Mouse (Mus musculus) CH12.LX (cell line): ENCODE measurements around the gene Treml2. TPM values are rescaled to one million over a fixed set of nuclear protein-coding genes. Genes with fewer than 3 reads are reported as not detected.

ENCODE experiments used
- polyA plus RNA-seq: library from polyadenylated mRNA; unstranded; fragments of >175 nt; gene quantifications from 2 replicates; pipeline ENCODE4 v1.2.1, GENCODE M21; 2012; ENCODE audit warnings: low read depth; ENCODE audit not compliant: insufficient read length
- total RNA-seq, 2 experiments: library from RNA; depleted of rRNA; stranded (reverse); fragments of 300-350 nt in 1 of 2; fragments of >200 nt in 1 of 2; gene quantifications; 2 replicates each; pipeline ENCODE4 v1.2.3; 2012 to 2014

Treml2 gene
- total and polyA plus RNA-seq, 3 experiments: 1.3 to 10.2 (median 5.5) TPM

Other genes with a start within 250 kb of the Treml2 start
- gene 1700067P10Rik, start 210.2 kb upstream of the Treml2 start, total RNA-seq (2012; rRNA removed): not detected in 2 replicates
- not detected in 2 replicates for gene 1700067P10Rik, start 210.2 kb upstream of the Treml2 start, total RNA-seq (2014; rRNA removed)
- gene 1700067P10Rik, start 210.2 kb upstream of the Treml2 start, polyA plus RNA-seq: not detected in 2 replicates
- not detected in 2 replicates for gene 9830107B12Rik, start 153.2 kb upstream of the Treml2 start, total RNA-seq (2012; rRNA removed)
- not detected in 2 replicates for gene 9830107B12Rik, start 153.2 kb upstream of the Treml2 start, total RNA-seq (2014; rRNA removed)
- gene 9830107B12Rik, start 153.2 kb upstream of the Treml2 start, polyA plus RNA-seq: not detected in 2 replicates
- gene A530064D06Rik, start 132.2 kb upstream of the Treml2 start, total RNA-seq (2012; rRNA removed): not detected in 2 replicates
- 0.15 and 0.20 TPM in 2 replicates for gene A530064D06Rik, start 132.2 kb upstream of the Treml2 start, total RNA-seq (2014; rRNA removed)
- 0.60 and 0.68 TPM in 2 replicates for gene A530064D06Rik, start 132.2 kb upstream of the Treml2 start, polyA plus RNA-seq
- 0.08 TPM in 1 of 2 replicates, not detected in the other for gene Trem1, start 66.7 kb upstream of the Treml2 start, total RNA-seq (2012; rRNA removed)
- 0.17 and 0.32 TPM in 2 replicates for gene Trem1, start 66.7 kb upstream of the Treml2 start, total RNA-seq (2014; rRNA removed)
- gene Trem1, start 66.7 kb upstream of the Treml2 start, polyA plus RNA-seq: 0.25 and 0.29 TPM in 2 replicates
- not detected in 2 replicates for gene Trem3, start 51.7 kb upstream of the Treml2 start, total RNA-seq (2012; rRNA removed)
- gene Trem3, start 51.7 kb upstream of the Treml2 start, total RNA-seq (2014; rRNA removed): not detected in 2 replicates
- not detected in 2 replicates for gene Trem3, start 51.7 kb upstream of the Treml2 start, polyA plus RNA-seq
- gene Treml4, start 35.2 kb upstream of the Treml2 start, total RNA-seq (2012; rRNA removed): 0.13 TPM in 1 of 2 replicates, not detected in the other
- gene Treml4, start 35.2 kb upstream of the Treml2 start, total RNA-seq (2014; rRNA removed): 0.22 and 0.55 TPM in 2 replicates
- gene Treml4, start 35.2 kb upstream of the Treml2 start, polyA plus RNA-seq: 1.1 TPM in 2 replicates
- 0.08 TPM in 1 of 2 replicates, not detected in the other for gene B430306N03Rik, start 16.6 kb downstream of the Treml2 start, total RNA-seq (2012; rRNA removed)
- gene B430306N03Rik, start 16.6 kb downstream of the Treml2 start, total RNA-seq (2014; rRNA removed): 0.21 and 0.35 TPM in 2 replicates
- gene B430306N03Rik, start 16.6 kb downstream of the Treml2 start, polyA plus RNA-seq: 1.0 and 1.6 TPM in 2 replicates
- not detected in 2 replicates for gene Trem2, start 46.9 kb downstream of the Treml2 start, total RNA-seq (2012; rRNA removed)
- not detected in 2 replicates for gene Trem2, start 46.9 kb downstream of the Treml2 start, total RNA-seq (2014; rRNA removed)
- gene Trem2, start 46.9 kb downstream of the Treml2 start, polyA plus RNA-seq: not detected in 2 replicates
- not detected in 2 replicates for gene Treml1, start 60.4 kb downstream of the Treml2 start, total RNA-seq (2012; rRNA removed)
- not detected in 2 replicates for gene Treml1, start 60.4 kb downstream of the Treml2 start, total RNA-seq (2014; rRNA removed)
- gene Treml1, start 60.4 kb downstream of the Treml2 start, polyA plus RNA-seq: not detected in 2 replicates
- 25.2 and 29.3 TPM in 2 replicates for gene Nfya, start 110.4 kb downstream of the Treml2 start, total RNA-seq (2012; rRNA removed)
- 18.6 and 26.9 TPM in 2 replicates for gene Nfya, start 110.4 kb downstream of the Treml2 start, total RNA-seq (2014; rRNA removed)
- 44.2 and 50.4 TPM in 2 replicates for gene Nfya, start 110.4 kb downstream of the Treml2 start, polyA plus RNA-seq
- gene Oard1, start 110.5 kb downstream of the Treml2 start, total RNA-seq (2012; rRNA removed): 30.0 and 30.6 TPM in 2 replicates
- 59.4 and 61.6 TPM in 2 replicates for gene Oard1, start 110.5 kb downstream of the Treml2 start, total RNA-seq (2014; rRNA removed)
- gene Oard1, start 110.5 kb downstream of the Treml2 start, polyA plus RNA-seq: 32.6 TPM in 2 replicates
- gene Apobec2, start 133.4 kb downstream of the Treml2 start, total RNA-seq (2012; rRNA removed): 0.13 TPM in 1 of 2 replicates, not detected in the other
- gene Apobec2, start 133.4 kb downstream of the Treml2 start, total RNA-seq (2014; rRNA removed): 0.21 TPM in 1 of 2 replicates, not detected in the other
- 0.23 and 0.70 TPM in 2 replicates for gene Apobec2, start 133.4 kb downstream of the Treml2 start, polyA plus RNA-seq
- not detected in 2 replicates for gene Tspo2, start 152.0 kb downstream of the Treml2 start, total RNA-seq (2012; rRNA removed)
- not detected in 2 replicates for gene Tspo2, start 152.0 kb downstream of the Treml2 start, total RNA-seq (2014; rRNA removed)
- gene Tspo2, start 152.0 kb downstream of the Treml2 start, polyA plus RNA-seq: not detected in 2 replicates
- gene Unc5cl, start 155.4 kb downstream of the Treml2 start, total RNA-seq (2012; rRNA removed): 0.21 and 0.34 TPM in 2 replicates
- gene Unc5cl, start 155.4 kb downstream of the Treml2 start, total RNA-seq (2014; rRNA removed): not detected in 2 replicates
- gene Unc5cl, start 155.4 kb downstream of the Treml2 start, polyA plus RNA-seq: 0.09 TPM in 1 of 2 replicates, not detected in the other